Mouse (Mus musculus) adrenal gland, postnatal 10 days (tissue): Measurements from ENCODE around the gene Hist1h2bb. TPM values are rescaled to one million over a fixed set of nuclear protein-coding genes. Genes with fewer than 3 reads are reported as not detected.
"Not testable (repeated sequence)": the region's sequence is repeated elsewhere in the genome, so short reads cannot be mapped to it uniquely, and the experiment has no call there.

Source experiments
- DNase-seq: peaks from one replicate; pipeline ENCODE4 v3.0.0; 2021; ENCODE audit warnings: mixed read lengths
- long read RNA-seq, 2 experiments: library from polyadenylated mRNA; stranded (forward); transcript quantifications; one replicate each; pipeline ENCODE4 v2.0.0; 2021
- total RNA-seq, 2 experiments: library from RNA; stranded (reverse); gene quantifications; 2 replicates each; pipeline ENCODE4 v1.2.3; 2021

Gene Hist1h2bb
- total RNA-seq = 100 to 1,000 TPM; 173 to 206 TPM
- long read RNA-seq, experiment 1 = 0 reads
- long read RNA-seq, experiment 2 = 0 reads

DNA sequence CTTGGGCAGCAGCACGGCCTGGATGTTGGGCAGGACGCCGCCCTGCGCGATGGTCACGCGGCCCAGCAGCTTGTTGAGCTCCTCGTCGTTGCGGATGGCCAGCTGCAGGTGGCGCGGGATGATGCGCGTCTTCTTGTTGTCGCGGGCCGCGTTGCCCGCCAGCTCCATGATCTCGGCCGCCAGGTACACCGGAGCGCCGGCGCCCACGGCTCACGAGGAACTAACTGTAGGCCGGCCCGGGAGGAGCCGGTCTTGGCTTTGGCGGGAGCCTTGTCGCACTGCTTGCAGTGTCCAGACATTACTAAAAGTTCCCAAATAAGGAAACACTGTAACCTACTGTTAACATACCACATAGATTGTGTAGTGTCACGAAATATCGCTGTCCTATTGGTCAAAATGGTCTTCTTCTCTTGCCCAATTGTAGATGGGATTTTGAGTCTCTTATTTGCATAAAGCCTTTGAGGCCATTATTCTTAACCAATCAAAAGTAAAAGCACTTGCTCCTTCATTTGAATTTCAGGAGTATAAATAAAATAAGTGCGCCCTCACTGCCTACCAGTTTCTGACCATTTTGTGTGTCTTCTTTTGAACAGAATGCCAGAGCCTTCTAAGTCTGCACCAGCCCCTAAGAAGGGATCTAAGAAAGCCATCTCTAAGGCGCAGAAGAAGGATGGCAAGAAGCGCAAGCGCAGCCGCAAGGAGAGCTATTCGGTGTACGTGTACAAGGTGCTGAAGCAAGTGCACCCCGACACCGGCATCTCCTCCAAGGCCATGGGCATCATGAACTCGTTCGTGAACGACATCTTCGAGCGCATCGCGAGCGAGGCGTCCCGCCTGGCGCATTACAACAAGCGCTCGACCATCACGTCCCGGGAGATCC lies at the start of gene Hist1h2bb:
Gene Hist1h2bb (plus strand): TSS at position 534 of the 880 bp plus-strand sequence.
- peak; percentile 72 for DNase-seq

DNA sequence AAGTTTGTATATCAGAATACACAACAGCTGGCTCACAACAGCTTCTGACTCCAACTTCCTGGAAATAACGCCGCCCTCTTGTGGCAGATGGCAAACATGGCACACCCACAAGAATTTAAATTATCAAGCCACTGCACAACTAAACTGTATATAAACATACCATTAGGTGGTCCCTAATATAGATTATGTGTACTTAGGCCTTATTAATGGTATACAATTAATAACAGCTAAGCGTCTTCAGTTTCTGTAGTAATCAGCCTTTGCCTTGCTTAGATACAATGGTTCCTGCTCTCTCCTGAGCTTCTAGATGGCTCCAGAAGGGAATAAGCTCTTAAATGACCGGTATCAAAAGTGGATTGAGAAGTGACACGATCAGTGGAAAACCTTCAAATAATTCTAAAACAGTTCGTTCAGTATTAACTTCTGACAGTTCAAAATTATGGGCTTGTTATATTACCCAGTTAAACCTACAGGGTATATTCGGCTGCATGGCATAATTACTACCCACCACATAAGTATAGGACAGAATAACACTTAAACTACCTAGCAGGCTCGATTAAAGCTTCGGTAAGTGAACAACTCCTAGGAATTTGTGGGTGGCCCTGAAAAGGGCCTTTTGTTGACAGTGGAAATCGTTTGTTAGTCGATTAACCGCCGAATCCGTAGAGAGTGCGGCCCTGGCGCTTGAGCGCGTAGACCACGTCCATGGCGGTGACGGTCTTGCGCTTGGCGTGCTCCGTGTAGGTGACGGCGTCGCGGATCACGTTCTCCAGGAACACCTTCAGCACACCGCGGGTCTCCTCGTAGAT lies 48.8 kb upstream of the Hist1h2bb start:
- DNase-seq = peak; percentile 68

DNA sequence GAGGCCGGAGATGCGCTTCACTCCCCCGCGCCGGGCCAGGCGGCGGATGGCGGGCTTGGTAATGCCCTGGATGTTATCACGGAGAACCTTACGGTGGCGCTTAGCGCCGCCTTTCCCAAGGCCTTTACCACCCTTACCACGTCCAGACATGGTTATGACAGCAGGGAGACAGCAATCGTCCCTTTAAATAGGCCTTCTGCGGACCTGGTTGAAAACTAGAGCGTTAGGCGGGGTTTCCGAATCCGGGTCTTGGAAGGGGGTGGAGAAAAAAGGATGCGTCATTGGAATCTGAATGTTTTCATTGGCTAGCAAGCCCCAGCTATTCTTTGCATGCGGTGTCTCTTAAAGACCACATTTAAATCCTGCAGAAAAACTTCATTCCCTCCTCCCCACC lies 48.2 kb upstream of the Hist1h2bb start, which contains the start of gene Hist1h4c:
Gene Hist1h4c (minus strand): TSS at position 155 of the 394 bp plus-strand sequence.
- DNase-seq = peak; percentile 99

DNA sequence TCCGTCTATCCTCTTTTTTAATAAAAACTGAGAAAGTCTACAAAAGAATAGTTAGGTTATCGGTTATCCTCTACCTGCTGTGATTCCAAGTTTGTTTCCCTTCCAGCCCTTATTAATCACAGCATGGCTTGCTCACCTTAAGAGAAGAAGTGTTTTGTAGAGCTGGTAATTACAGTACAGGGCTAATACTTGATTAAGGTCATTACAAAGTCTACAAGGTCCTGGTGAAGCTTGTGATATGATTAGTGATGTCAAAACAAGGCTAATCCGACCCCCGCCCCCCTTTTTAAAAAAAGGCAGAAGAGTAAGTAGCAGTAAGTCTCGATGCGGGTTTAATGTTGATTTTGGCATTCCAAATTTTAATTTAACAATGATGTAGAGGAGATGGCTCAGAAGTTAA lies 47.5 kb upstream of the Hist1h2bb start:
- no peak for DNase-seq

DNA sequence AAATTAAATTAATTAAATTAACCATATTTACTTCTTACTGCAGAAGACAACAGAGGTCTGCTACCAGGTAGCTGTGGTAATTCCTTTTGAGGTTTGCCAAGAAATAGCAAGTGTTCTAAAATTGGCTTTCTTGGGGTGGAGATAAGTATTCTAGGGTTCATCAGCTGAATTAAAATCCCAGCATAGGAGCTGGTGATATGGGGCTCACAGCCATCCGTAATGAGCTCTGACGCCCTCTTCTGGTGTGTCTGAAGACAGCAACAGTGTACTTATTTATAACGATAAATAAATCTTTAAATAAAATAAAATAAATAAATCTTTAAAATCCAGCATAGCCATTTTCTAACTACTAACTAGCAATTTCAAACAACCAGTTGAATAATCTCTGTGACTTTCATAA lies 46.8 kb upstream of the Hist1h2bb start:
- DNase-seq = no peak

DNA sequence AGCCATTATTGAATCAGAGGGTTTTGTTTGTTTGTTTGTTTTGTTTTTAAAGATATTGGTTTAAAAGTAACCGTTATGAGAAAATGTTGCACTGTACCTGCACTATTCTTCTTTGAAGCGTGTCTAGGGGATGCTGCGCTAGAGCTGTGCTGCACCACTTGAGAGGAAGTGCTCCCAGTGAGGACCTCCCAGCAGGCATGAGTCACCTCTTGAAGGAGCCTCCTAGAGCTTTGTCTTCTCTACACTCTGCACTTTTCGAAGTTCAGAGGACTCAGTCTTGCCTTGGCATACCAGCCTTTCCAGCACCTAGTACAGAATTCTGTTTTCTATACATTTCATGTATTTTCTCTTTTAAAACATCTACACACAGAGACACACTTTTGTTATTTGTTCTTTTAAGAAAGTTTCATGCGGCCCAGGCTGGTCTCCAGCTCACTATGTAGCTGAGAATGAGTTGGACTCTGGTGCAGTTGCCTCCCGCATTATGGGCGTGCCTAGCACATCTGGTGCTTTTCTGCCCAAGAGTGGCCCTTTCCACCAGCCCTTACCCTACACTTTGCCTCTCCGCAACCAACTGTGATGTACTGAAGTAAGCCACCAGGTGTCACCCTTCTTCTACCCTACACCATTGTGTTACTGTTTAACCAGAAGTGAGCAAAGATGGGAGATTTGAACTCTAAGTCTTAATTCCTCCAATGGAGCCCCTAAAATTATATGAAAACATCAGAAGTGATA lies 45.6 kb upstream of the Hist1h2bb start:
- peak; percentile 80 for DNase-seq

DNA sequence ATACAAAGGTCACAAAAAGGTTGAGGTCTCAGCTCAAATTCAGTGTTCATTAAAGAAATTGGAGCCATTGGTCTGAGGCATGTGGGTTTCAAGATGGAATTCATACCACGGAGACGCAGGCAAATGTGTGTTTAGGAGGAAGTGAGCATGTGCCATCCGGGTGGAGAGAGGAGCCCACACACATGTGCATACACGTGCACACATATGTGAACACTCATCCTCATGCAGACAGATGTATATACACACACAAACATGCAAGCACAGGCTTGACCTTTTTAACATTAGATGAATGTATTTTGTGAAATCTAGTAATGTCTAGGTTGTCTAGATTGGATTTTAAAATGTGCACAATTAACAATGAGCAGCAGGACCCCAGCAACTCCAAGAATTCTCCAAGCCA lies 44.3 kb upstream of the Hist1h2bb start:
- DNase-seq = no peak

DNA sequence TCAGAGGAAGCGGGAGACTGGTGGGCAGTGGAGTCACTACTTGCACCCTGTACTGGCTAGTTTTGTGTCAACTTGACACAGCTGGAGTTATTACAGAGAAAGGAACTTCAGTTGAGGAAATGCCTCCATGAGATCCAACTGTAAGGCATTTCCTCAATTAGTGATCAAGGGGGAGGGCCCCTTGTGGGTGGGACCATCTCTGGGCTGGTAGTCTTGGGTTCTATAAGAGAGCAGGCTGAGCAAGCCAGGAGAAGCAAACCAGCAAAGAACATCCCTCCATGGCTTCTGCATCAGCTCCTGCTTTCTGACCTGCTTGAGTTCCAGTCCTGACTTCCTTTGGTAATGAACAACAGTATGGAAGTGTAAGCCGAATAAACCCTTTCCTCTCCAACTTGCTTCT lies 43.7 kb upstream of the Hist1h2bb start:
- not testable (repeated sequence) for DNase-seq

DNA sequence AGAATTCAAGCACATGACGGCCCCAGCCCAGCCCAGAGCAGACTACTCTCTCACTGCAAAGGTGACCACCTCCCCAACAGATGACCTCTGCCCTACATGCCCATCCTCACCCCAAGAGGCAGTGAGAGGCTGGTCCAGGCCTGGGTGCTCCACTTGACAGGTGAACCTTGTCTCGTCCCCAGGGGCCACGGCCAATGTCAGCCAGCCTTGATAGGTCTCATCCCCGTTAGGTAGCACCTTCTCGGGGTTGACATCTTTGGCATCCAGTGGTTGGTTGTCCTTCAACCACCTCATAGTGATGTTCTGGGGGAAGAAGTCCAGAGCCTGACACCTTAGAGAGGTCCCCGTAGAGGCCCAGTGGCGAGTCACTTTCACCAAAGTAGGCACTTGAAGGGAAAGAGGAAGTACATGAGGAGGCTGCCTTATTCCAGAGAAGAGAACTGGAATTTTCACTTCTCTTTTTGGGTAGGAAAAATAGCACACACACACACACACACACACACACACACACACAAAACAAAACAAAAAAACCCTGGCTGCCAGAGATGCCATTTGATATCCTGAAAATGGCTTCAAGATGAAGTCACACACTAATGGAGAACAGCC lies 40.7 kb upstream of the Hist1h2bb start:
- no peak for DNase-seq

DNA sequence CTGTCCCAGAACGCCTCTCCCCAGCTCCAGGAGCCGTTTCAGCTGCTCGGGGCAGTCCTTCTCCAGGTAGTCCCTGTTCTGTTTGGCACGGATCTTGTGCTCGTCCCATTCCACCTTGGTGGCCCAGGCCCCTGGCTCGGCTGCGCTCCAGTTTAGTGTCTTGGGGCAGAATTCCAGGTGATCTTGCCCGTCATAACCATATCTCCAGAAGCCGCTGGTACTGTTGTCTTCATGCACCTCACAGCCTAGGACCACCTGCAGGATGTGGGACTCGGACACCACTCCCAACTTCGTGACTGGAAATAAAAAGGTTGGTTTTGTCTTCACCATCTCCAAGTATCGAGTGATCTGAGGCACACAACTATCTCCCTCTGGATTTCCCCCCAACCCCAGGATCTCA lies 39.8 kb upstream of the Hist1h2bb start:
- DNase-seq = no peak

DNA sequence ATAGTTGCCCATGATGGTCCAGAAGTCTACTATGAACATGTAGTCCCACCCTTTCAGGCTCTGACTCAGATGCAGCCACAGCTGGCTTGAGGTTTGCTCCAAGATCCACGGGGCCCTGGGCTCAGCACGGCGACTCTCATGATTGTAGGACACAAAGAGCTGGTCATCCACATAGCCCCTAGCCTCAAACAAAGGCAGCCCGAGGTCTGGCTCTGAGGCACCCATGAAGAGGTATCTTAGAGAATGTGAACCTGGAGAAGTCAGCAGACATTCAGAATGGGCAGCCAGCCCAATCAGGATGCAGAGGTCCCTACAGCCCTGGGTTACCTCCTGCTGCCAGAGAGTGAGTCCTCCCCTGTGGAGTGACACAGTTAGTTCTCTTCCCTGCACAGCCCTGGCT lies 38.5 kb upstream of the Hist1h2bb start:
- no peak for DNase-seq

DNA sequence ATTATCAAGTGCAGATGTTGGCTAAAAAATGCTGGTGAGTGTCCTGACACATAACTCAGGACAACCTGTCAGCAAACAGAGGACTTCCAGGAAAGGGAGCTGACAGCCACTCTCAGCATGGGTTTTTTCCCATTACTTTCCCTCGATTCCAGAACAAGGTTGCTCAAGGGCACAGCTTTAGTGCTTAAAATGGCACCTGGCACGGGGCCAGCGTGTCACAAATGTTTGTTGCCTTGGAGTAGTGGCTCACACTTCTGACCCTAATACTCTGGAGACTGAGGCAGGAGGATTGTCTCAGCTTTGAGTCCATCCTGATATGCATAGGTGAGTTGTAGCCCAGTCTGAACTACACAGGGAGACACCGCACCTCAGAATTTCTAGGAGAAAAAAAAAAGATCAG lies 37.9 kb upstream of the Hist1h2bb start:
- peak; percentile 51 for DNase-seq

DNA sequence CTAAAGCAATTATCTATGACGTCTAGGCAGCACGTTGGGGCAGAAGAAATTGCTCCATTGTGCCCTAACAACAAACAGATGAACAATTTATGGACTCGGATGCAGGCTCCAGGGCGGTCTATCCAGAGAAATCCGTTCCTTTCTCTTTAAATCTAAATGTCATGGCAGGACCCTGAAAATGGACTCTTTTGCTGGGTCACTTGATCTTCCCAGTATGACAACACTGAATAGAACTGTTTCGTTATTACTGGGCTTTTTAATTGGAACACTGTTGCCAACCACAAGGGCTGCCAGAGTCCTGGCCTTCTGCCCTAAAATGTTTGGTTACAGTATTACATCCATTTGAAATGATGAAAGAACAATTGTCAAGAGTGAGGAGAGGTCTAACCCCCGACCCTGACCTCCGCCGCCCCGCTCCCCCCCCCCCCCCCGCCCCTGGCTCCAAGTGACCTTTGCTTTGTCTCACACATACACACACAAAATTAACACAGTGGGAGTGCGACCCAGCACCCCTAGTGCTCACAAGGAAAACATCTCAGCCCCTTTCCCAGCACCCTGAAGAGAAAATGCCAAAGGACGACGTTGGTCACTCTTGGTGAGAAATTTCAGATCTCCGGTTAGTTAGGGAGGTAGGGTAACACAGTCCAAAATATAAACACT lies 36.7 kb upstream of the Hist1h2bb start:
- no peak for DNase-seq

DNA sequence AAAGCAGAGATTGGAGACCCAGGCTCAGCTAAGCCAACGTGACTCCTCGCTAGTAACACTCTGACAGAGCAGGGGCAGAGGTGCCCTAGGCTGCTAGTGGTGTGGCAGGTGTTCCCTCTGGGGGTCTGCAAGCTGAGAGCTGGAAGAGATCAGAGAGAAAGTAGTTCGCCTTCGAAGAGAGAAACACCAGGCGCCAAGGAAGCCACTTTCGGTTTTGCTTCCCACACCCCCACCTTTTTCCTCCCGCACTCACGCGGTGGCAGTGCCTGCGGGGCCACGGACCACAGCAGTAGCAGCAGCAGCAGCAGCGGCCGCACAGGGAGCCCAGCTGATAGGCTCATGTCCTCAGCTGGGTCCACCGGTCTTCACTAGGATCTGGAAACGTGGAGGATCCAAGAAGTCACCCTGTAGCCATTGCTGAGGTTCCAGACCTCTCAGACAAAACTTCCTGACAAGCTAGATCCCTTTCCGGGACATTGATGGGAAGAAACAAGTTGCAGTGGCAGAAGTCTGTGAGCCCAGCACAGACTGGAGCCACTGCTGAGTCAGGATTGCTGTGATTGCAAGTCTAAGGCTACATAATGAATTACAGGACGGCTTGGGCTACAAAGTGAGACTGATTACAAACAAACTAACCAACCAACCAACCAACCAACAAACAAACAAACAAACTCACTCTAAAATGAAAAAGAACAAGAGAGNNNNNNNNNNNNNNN lies 36.0 kb upstream of the Hist1h2bb start, which contains the start of gene Hfe:
Gene Hfe (minus strand): TSS at position 481 of the 716 bp plus-strand sequence.
- DNase-seq = peak; percentile 74

DNA sequence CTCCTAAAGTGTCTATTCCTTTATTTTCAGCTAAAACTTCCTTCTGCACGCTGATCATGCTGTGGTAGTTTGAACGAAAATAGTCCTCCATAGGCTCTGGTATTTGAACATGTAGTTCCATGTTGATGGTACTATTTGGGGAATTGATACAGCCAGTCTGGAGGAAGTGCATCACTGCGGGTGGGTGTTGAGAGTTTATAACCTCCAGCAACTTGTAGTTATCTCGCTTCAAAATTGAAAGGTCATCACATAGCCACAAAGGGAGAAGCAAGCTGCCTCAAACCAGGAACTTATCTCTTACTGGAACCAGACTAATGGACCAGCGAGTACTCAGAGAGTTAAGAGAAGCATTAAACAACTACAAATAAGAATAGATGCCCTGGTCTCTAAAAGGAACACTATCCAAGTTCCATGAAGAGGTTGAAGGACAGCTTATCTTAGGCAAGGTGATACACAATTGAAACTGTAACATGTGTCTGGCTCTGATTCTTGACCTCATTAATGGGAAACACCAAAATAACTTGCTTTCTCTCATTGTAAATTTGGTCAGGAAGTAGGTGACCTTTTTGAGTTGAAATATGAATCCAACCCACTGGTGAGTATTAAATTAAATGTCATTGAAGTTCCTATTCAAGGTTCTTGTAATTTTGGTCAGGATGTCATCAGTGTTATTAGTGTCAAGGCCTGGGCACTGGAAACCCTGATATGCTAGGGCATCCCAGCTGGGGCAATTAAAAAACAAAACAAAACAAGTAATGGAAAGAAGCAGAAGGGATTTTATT lies 30.1 kb upstream of the Hist1h2bb start:
- DNase-seq = no peak

DNA sequence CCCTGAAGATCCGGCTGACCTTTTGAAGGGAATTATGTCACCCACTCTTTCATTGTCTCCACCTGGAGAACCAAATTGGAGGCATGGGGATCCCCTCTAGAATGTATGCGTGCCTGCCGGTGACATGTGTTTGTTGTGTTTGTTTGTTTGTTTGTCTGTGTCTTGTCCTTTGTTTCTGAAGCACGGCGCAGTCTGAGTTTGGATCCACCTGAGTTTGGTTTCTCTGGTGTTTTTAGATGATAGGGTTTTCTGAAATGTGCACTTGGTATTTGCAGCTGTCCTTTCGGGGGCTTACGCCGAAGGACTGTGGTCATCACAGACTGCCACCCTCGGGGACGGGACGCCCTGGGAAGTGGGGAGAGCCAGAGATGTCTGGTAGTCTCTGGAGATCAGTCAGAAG lies 29.4 kb upstream of the Hist1h2bb start:
- DNase-seq = no peak

DNA sequence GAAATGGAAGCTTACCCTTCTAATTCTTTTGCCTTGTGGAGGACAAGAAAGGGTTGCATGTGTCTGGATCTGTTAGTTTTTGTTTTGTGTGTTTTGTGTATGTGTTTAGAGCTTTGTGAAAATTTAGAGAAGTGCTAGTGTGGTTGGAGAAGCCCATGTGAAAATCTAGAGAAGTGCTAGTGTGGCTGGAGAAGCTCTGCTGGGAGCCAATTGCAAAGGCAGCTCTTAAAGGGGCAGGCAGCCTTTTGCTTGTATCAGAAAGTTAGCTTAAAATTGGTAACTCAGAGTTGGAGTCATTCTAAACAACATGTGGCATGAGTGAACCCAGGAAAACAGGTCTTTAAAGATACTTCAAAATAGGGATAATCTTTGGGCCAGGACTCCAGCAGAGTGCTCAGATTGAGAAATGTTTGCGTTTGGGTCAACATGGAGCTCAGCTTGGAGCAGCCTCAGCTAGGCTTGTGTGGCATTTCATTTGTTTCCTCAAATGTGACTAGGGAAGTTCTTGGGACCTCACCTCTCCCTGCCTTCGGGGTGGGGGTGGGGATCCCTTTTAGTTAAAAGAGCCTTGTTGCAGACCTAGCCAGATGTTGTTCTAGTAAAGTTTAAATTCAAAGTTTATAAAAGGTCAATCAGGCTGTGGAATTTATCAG lies 28.8 kb upstream of the Hist1h2bb start:
- DNase-seq = not testable (repeated sequence)

DNA sequence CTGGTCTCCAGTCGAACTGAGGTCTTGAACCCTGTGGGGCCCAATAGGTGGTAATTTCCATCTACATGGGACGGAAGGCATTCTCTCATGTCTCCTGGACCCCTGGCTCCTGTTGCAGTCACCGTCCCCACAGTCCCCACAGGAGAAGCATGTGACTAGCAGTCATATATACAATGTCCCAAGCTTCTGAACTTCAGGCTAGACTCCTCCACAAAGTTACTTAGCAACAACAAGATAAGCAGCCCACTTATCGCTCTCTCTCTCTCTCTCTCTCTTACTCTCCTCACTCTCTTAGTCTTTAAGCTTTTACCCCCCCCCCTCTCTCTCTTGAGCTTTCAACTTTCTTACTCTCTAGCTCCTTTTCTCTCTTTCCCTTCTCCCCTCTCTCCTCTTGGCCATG lies 22.3 kb upstream of the Hist1h2bb start:
- DNase-seq = no peak

DNA sequence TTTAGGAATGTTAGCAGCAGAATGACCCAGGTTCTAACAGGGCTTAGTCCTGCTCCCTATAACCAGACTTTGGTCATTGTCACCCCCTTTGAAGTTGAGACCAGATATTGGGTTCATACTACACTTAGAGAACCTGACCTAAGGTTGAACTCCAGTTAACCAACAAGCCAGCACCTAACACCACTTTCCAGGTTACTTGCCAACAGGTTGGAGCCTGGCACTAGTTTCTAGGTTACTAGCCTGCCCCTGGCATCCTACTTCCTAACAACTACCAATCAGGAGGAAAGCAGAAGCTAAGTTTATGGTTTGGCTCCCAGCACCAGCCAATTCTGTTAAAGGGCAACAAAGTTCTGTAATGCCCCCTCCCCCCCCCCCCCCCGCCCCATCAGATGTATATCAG lies 21.3 kb upstream of the Hist1h2bb start:
- DNase-seq = no peak
